Mouse (Mus musculus) lung, postnatal 0 days (tissue): Measurements from ENCODE around the gene Olfr385.
"Not testable (repeated sequence)": the region's sequence is repeated elsewhere in the genome, so short reads cannot be mapped to it uniquely, and the experiment has no call there.

Experiments used
- CTCF ChIP-seq: IDR thresholded peaks from 2 replicates; pipeline ENCODE4 v1.5.1; 2016; ENCODE audit warnings: antibody characterized with exemption, mild to moderate bottlenecking
- EP300 ChIP-seq: IDR thresholded peaks from 2 replicates; pipeline ENCODE4 v1.6.1; 2016; ENCODE audit warnings: antibody characterized with exemption, mild to moderate bottlenecking, control low read depth

GRCm38 (mm10) chr11:73583188-73583587 lies 9.6 kb downstream of the Olfr385 start:
- TF ChIP-seq CTCF, EP300: not testable (repeated sequence)
